17 mouse cellular contexts compared by ENCODE assay signal in the genomic region with DNA sequence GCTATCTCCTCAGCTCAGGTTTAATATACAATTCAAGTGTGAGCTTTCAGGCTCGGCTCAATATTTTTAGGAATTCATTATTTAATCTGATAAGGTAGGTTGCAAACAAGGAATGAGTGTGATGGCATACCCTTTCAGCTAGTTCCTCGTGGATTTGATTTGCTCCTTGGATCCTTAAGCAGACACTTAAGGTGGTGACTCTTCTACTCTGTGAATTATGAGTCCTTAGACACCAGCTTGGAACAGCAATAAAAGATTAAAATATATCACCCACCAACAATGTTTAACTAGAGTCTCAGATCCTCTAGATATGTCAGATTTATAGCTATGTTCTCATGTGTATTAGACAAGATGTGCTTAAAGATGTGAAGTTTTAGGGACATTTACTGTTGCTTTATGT.
"Had no signal": no experiment of that assay in that cellular context is flagged by ENCODE, and none has a peak within 500 bp of the region (broad histone marks: within the 10 kb centered on the region; RNA-seq: fewer than 3 reads in every experiment).

No protein-coding gene starts in this region.

- H3K4me3 ChIP-seq: heart, embryonic 10.5 days; heart, embryonic 12.5 days; heart, embryonic 13.5 days; heart, embryonic 15.5 days; hindbrain, embryonic 10.5 days; hindbrain, embryonic 12.5 days; hindbrain, embryonic 13.5 days; hindbrain, embryonic 15.5 days; kidney, embryonic 15.5 days; layer of hippocampus, adult 2 months; left cerebral cortex, adult 2 months had no signal

- H3K27me3 ChIP-seq: heart, embryonic 12.5 days; heart, embryonic 13.5 days; heart, embryonic 15.5 days; hindbrain, embryonic 12.5 days; hindbrain, embryonic 13.5 days; hindbrain, embryonic 15.5 days; kidney, embryonic 15.5 days had no signal

- ATAC-seq: hindbrain, embryonic 16.5 days; hindbrain, postnatal 0 days; inflammation-experienced regulatory T-cells, adult 6 months had no signal

- H3K27ac ChIP-seq: heart, embryonic 10.5 days; heart, embryonic 13.5 days; heart, embryonic 15.5 days; hindbrain, embryonic 10.5 days; hindbrain, embryonic 12.5 days; hindbrain, embryonic 13.5 days; hindbrain, embryonic 14.5 days; hindbrain, embryonic 15.5 days; hindbrain, postnatal 0 days; kidney, embryonic 15.5 days; kidney, postnatal 0 days; layer of hippocampus, adult 2 months; left cerebral cortex, adult 2 months had no signal

- H3K4me1 ChIP-seq: heart, embryonic 10.5 days; heart, embryonic 12.5 days; heart, embryonic 13.5 days; heart, embryonic 15.5 days; hindbrain, embryonic 10.5 days; hindbrain, embryonic 12.5 days; hindbrain, embryonic 13.5 days; hindbrain, embryonic 15.5 days; kidney, embryonic 15.5 days had no signal

- H3K9me3 ChIP-seq: heart, embryonic 10.5 days; heart, embryonic 12.5 days; heart, embryonic 13.5 days; heart, embryonic 15.5 days; hindbrain, embryonic 10.5 days; hindbrain, embryonic 12.5 days; hindbrain, embryonic 13.5 days; hindbrain, embryonic 15.5 days; kidney, embryonic 15.5 days had no signal

- H3K4me2 ChIP-seq: heart, embryonic 11.5 days; heart, embryonic 12.5 days; heart, embryonic 13.5 days; heart, embryonic 15.5 days; hindbrain, embryonic 12.5 days; hindbrain, embryonic 13.5 days; hindbrain, embryonic 14.5 days; hindbrain, embryonic 15.5 days; kidney, embryonic 15.5 days had no signal

- H3K9ac ChIP-seq: heart, embryonic 12.5 days; heart, embryonic 13.5 days; heart, embryonic 15.5 days; hindbrain, embryonic 12.5 days; hindbrain, embryonic 13.5 days; hindbrain, embryonic 14.5 days; hindbrain, embryonic 15.5 days; kidney, embryonic 15.5 days had no signal

- H3K36me3 ChIP-seq: heart, embryonic 10.5 days; heart, embryonic 12.5 days; heart, embryonic 13.5 days; heart, embryonic 15.5 days; hindbrain, embryonic 10.5 days; hindbrain, embryonic 12.5 days; hindbrain, embryonic 13.5 days; hindbrain, embryonic 15.5 days; kidney, embryonic 15.5 days had no signal
